Mouse (Mus musculus) gastrocnemius, adult 2 months (tissue): Measurements from ENCODE around the gene Dnah6. TPM values are rescaled to one million over a fixed set of nuclear protein-coding genes. Genes with fewer than 3 reads are reported as not detected.

Experiments
- DNase-seq: peaks from one replicate; pipeline ENCODE4 v3.0.0; 2022
- H3K27ac ChIP-seq: fragments of 200-600 bp; 2 replicates; pipeline ENCODE4 v1.8.1; 2022; ENCODE audit warnings: mild to moderate bottlenecking
- H3K4me3 ChIP-seq: fragments of 200-600 bp; 2 replicates; pipeline ENCODE4 v1.8.1; 2022; ENCODE audit warnings: mild to moderate bottlenecking, moderate library complexity
- CTCF ChIP-seq: fragments of 200-600 bp; IDR thresholded peaks from 2 replicates; pipeline ENCODE4 v1.8.1; 2022; ENCODE audit warnings: antibody characterized with exemption, mild to moderate bottlenecking, moderate library complexity
- intact Hi-C: fragments of 180-260 bp; cut with DNase I; formaldehyde crosslinking; loops from one replicate; pipeline ENCODE4 v1.15.1; 2025
- total RNA-seq, 2 experiments: library from RNA; stranded (reverse); gene quantifications; 2 replicates each; pipeline ENCODE4 v1.2.3; 2021

Dnah6 gene
- total RNA-seq, 2 experiments from 2014 or later, result 0.03 TPM

DNA sequence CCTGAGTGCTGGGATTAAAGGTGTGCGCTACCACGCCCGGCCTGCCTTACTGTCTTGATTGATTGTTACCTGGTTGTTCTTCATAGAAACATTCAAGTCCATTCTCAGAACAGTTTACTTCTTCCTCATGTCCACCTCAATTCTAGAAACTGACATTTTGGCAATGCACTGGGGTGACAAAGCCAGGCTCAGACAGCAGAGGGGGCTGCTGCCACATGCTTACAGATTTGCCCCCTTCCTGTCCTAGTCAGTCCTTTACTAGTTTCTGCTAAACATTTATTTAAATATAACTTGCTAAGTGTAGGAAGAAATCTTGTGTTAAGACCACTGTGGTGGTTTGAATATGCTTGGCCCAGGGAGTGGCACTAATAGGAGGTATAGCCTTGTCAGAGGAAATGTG, 192.6 kb downstream of the Dnah6 start:
- Histone ChIP-seq H3K27ac (no peak overlapping the region), H3K4me3 (no peak overlapping the region)
- no peak for TF ChIP-seq CTCF
- intact Hi-C loops, result no loop called here
- DNase-seq, result no peak

DNA sequence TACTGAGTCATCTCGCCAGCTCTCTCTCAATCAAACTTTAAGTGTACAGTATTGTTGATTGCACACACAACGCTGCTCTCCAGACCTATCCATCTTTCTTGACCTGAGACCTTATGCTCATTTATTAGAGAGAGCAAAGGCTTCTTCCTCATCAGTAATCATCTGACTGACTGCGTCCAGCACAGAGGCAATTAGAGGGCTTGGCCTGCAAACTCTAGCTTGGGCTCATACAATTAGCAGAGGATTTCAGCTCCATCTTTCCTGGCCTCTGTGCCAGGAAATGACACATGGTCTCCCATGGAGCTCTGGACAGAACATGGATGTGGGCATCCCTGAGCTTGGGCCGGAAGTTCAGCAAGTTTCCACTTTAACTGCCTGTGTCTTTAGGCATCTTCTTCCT, 193.6 kb downstream of the Dnah6 start:
- Histone ChIP-seq H3K27ac (no peak overlapping the region), H3K4me3 (no peak overlapping the region)
- intact Hi-C loops, result no loop called here
- no peak for TF ChIP-seq CTCF
- no peak for DNase-seq

GRCm38 (mm10) chr6:73026898-73027297, 194.6 kb downstream of the Dnah6 start:
- intact Hi-C loops, result no loop called here
- Histone ChIP-seq H3K4me3 (no peak overlapping the region), H3K27ac (no peak overlapping the region)
- TF ChIP-seq CTCF, result no peak
- DNase-seq, result no peak

GRCm38 (mm10) chr6:73020061-73020460, 201.4 kb downstream of the Dnah6 start:
- TF ChIP-seq CTCF, result peak; percentile 67
- Histone ChIP-seq H3K4me3 (no peak overlapping the region), H3K27ac (no peak overlapping the region)
- no peak for DNase-seq
- intact Hi-C loops, result loop anchor here (2.0 kb wide), 1 partner anchor 79 kb away; no protein-coding TSS in a partner anchor

- Histone ChIP-seq H3K27ac (no peak overlapping the region), H3K4me3 (no peak overlapping the region)
- TF ChIP-seq CTCF, result no peak
- intact Hi-C loops, result no loop called here
- no peak for DNase-seq
Measured at GRCm38 (mm10) chr6:73018725-73019280, 202.6 kb downstream of the Dnah6 start.

DNA sequence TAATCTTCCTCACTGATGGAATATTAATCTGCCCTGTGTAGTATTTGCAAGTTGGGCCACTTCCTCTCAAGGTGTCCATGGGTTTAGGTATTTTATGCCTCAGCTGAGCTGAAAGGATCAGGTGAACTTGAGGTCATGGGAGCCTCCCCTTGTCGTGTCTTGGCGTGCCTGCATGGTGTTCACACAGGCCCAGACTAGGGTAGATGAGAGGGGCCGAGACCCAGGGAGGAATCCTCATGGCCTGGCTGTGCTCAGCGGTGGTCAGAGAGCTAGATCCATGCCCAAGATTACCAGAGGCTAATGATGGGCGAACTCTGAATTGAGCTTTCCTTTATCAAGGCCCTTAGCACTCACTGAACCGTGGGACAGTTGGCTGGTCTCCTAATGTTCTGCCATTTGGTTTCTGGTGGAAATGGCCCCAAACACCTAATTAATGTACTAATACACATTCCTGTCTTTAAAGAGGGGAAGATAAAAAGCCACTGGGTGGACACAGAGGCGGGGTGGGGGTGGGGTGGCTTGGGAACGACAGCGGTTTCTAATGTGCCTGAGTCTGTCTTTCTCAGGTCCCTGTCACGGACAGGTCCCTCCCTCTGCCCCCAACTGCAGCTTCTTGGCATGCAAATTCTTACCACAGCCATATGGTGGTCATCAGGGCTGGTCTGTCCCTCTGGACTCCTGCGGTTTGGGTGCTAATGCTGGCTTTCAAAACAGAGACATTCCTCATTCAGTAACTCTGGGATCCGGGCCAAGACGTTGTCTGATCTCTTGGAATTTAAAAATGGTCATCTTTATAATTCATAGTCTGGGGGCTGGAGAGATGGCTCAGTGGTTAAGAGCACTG, 206.9 kb downstream of the Dnah6 start:
- DNase-seq, result peak; percentile 34
- Histone ChIP-seq H3K4me3 (no peak overlapping the region), H3K27ac (no peak overlapping the region)
- TF ChIP-seq CTCF, result no peak
- intact Hi-C loops, result no loop called here

- TF ChIP-seq CTCF, result no peak
- DNase-seq, result no peak
- intact Hi-C loops, result no loop called here
- Histone ChIP-seq H3K27ac (no peak overlapping the region), H3K4me3 (no peak overlapping the region)
Measured at GRCm38 (mm10) chr6:73012931-73013330, 208.5 kb downstream of the Dnah6 start.

DNA sequence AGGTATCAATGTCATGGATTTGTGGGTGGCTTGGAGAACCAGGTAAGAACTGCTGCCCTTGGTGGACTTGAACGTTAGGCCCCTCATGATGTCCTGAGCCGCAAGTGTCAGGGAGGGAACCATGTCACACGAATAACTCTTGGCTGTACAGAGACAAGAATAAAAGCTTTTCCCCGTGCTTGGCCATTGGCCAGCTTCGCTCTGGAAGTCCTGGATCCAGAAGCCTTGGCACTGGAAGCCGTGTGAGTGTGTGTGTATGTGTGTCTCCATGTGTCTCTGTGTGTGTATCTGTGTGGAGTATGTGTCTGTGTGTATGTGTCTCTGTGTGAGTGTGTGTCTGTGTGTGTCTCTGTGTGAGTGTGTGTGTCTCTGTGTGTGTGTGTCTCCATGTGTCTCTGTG, 209.6 kb downstream of the Dnah6 start:
- Histone ChIP-seq H3K27ac (no peak overlapping the region), H3K4me3 (no peak overlapping the region)
- intact Hi-C loops, result loop anchor here (2.0 kb wide), 1 partner anchor 71 kb away; no protein-coding TSS in a partner anchor
- DNase-seq, result no peak
- TF ChIP-seq CTCF, result no peak

GRCm38 (mm10) chr6:73010073-73010472, 211.4 kb downstream of the Dnah6 start:
- TF ChIP-seq CTCF, result peak; percentile 82
- H3K27ac ChIP-seq, result no peak overlapping the region
- peak; percentile 78 for DNase-seq
- no peak overlapping the region for H3K4me3 ChIP-seq
- intact Hi-C loops, result loop anchor here (2.0 kb wide), 1 partner anchor 69 kb away; no protein-coding TSS in a partner anchor

DNA sequence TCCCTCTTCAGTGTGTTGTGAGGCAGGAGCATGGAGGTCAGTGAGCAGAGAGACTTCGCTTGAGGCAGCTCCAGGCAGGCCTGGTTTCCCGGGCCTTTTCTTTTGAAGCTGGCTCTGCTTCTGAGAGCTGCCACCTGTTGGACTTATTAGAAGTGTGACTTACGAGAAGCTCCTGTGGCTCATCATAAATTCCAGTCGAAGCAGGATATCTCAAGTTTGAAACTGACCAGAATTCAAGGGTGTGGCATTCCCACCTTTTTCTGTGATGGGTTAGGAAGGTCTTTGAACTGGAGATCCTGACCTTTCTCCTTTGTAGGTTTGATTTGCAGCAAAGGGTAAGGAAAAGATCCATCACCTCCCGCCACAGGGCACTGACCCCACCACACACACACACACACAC, 217.8 kb downstream of the Dnah6 start:
- no peak overlapping the region for H3K27ac ChIP-seq
- no peak for DNase-seq
- intact Hi-C loops, result no loop called here
- no peak overlapping the region for H3K4me3 ChIP-seq
- TF ChIP-seq CTCF, result no peak

DNA sequence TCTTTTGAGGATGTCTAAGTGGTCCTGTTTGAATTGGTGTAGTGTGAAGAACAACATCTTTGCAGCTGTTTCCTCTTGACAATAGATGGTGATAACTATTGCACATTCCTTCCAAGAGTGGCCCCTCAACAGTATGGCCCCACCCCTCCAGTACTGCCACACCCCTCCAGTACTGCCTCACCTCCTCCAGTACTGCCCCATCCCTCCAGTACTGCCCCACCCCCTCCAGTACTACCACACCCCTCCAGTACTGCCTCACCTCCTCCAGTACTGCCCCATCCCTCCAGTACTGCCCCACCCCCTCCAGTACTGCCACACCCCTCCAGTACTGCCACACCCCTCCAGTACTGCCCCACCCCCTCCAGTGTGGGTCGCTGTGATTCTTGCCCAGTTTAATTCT, 219.1 kb downstream of the Dnah6 start:
- TF ChIP-seq CTCF, result no peak
- intact Hi-C loops, result no loop called here
- Histone ChIP-seq H3K4me3 (no peak overlapping the region), H3K27ac (no peak overlapping the region)
- no peak for DNase-seq

DNA sequence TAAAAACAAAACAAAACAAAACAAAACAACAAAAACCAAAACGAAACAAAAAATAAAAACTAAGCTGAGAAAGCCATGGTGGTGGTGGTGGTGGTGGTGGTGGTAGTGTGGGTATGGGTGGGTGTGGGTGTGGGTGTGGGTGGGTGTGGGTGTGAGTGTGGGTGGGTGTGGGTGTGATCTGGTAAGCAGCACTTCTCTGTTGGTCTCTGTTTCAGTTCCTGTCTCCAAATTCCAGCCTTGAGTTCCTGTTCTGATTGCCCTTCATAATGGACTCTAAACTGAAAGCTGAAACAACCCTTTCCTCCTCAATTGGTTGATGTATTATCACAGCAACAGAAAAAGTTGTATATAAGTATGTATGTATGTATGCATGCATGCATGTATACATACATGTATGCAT, 222.6 kb downstream of the Dnah6 start:
- no peak for DNase-seq
- Histone ChIP-seq H3K4me3 (no peak overlapping the region), H3K27ac (no peak overlapping the region)
- intact Hi-C loops, result no loop called here
- TF ChIP-seq CTCF, result no peak

- Histone ChIP-seq H3K27ac (no peak overlapping the region), H3K4me3 (no peak overlapping the region)
- TF ChIP-seq CTCF, result no peak
- intact Hi-C loops, result no loop called here
- DNase-seq, result no peak
Measured at GRCm38 (mm10) chr6:72993688-72994082, 227.8 kb downstream of the Dnah6 start.
